Mouse (Mus musculus) leukemia stem cell, adult 10-12 weeks (primary cell): Measurements from ENCODE around the gene Tsen15. TPM values are rescaled to one million over a fixed set of nuclear protein-coding genes. Genes with fewer than 3 reads are reported as not detected.

ENCODE experiments used
- polyA plus RNA-seq: library from polyadenylated mRNA; stranded (reverse); fragments of >175 nt; gene quantifications from 2 replicates; pipeline ENCODE4 v1.2.3, GENCODE M21; 2012; ENCODE audit warnings: low replicate concordance

Tsen15 gene
- 51.3 and 103 TPM in 2 replicates for polyA plus RNA-seq

DNA sequence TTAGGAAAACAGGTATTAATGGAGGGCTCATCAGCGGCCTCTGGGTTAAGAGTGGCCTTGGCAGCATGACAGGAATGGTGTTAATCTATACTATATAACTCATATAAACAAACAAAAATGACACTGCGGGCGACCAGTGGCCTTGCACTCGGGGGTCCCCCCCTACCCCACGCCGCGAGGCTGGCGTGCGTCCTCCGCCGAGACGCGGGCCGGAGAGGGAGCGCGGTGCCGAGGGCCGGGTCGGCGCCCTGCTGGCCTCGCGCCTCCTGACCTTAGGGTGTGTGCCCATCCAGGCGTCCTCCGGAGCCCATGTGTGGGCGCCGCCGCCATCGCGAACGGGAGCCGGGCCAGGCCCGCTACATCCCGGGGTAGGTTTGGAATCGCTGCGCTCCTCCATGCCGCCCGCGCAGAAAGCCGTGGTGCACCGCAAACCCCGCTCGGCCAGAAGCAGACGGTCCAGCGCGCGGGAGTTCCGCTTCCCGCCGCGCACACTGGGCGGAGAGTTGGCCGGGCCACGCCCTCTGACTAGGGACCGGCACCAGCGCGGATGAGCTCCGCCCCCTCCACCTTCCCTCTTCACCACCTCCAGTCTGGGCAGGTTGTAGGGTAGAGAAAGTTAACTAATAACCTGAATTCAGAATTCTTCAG is at the start of gene Tsen15:
Gene Tsen15, minus strand, starts transcription at position 501 of the 648 bp plus-strand sequence.

DNA sequence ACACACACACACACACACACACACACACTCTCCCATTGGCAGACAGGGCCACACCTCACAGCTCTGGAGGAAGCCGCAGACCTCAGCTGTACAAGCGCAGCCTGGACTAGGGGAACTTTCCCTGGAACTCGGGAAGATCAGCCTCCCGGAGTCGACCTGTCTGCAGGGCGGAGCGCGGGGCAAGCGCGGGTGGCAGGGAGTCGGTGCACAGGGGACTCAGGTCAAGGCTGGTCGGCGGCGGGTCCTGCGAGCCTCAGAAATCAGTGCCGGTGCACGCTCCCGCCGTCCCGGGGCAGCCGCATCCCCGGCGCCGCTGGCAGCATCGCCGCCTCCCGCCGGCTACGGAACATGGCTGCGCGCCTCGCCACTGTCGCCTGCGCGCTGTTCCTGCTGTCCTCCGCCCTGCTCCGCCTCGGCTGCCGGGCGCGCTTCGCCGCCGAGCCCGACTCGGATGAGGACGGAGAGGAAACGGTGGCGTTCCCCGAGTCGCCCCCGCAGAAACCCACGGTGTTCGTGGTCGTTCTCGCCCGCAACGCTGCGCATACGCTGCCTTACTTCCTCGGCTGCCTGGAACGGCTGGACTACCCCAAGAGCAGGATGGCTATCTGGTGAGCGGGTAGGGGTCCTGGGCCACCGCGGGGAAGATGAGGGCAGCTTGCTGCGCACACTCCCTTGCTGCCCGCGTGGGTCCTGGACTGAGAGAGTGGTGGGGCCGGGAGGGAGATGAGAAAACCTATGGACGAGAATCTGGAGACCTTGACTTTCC is 13.5 kb upstream of the Tsen15 start, which contains the start of gene Colgalt2:
Gene Colgalt2, plus strand, starts transcription at position 41 of the 766 bp plus-strand sequence.

Other genes with a start within 250 kb of the Tsen15 start
- gene Colgalt2, start 13.1 kb upstream of the Tsen15 start, polyA plus RNA-seq = 0.10 and 0.18 TPM in 2 replicates